Mouse (Mus musculus): ENCODE measurements around the gene Cdc14a.

The Cdc14a gene

GRCm38 (mm10) chr3:116423353-116424159, at the start of gene Cdc14a:
Gene Cdc14a (minus strand): TSS chr3:116424032.
- DNase-seq: peak; percentile 80 to 89

GRCm38 (mm10) chr3:116465709-116466108, 41.9 kb upstream of the Cdc14a start:
- DNase-seq: no peak

- no peak for DNase-seq
Measured at GRCm38 (mm10) chr3:116464318-116464717, 40.5 kb upstream of the Cdc14a start.

- DNase-seq: no peak
Measured at GRCm38 (mm10) chr3:116461053-116461452, 37.2 kb upstream of the Cdc14a start.

- DNase-seq: no peak
Measured at GRCm38 (mm10) chr3:116454529-116454928, 30.7 kb upstream of the Cdc14a start.

GRCm38 (mm10) chr3:116450741-116451140, 26.9 kb upstream of the Cdc14a start:
- no peak for DNase-seq

GRCm38 (mm10) chr3:116444327-116444726, 20.5 kb upstream of the Cdc14a start:
- no peak for DNase-seq

GRCm38 (mm10) chr3:116442788-116443187, 19.0 kb upstream of the Cdc14a start:
- DNase-seq: no peak

GRCm38 (mm10) chr3:116441518-116442205, 17.8 kb upstream of the Cdc14a start:
- DNase-seq: no peak

- DNase-seq: no peak
Measured at GRCm38 (mm10) chr3:116440066-116440997, 16.5 kb upstream of the Cdc14a start.

- no peak for DNase-seq
Measured at GRCm38 (mm10) chr3:116436811-116437601, 13.2 kb upstream of the Cdc14a start.

GRCm38 (mm10) chr3:116436113-116436512, 12.3 kb upstream of the Cdc14a start:
- DNase-seq: no peak

- DNase-seq: no peak
Measured at GRCm38 (mm10) chr3:116434757-116435156, 10.9 kb upstream of the Cdc14a start.

- DNase-seq: no peak
Measured at GRCm38 (mm10) chr3:116425901-116426300, 2.1 kb upstream of the Cdc14a start.

- DNase-seq: peak; percentile 86 to 92
Measured at GRCm38 (mm10) chr3:116424973-116425284, 1.1 kb upstream of the Cdc14a start.

GRCm38 (mm10) chr3:116424160-116424972, 534 bp upstream of the Cdc14a start:
- DNase-seq: no peak

GRCm38 (mm10) chr3:116422795-116423352, 958 bp downstream of the Cdc14a start:
- peak; percentile 76 to 81 for DNase-seq

- DNase-seq: no peak
Measured at GRCm38 (mm10) chr3:116422074-116422473, 1.8 kb downstream of the Cdc14a start.

- no peak for DNase-seq
Measured at GRCm38 (mm10) chr3:116421121-116421520, 2.7 kb downstream of the Cdc14a start.

GRCm38 (mm10) chr3:116419791-116420190, 4.0 kb downstream of the Cdc14a start:
- no peak for DNase-seq

- DNase-seq: no peak
Measured at GRCm38 (mm10) chr3:116414451-116414860, 9.4 kb downstream of the Cdc14a start.

All from kidney, postnatal 4 days (tissue).